Mouse (Mus musculus): Measurements from ENCODE around the gene Nop53.
A peak's percentile ranks its signal among the peaks of the same experiment; 100 is the strongest.

Nop53 gene

GRCm38 (mm10) chr7:15960691-15961090 lies 14.8 kb upstream of the Nop53 start:
- no peak for DNase-seq (ENCODE audit: low spot score in 2 of 2)

GRCm38 (mm10) chr7:15956143-15956542 lies 10.3 kb upstream of the Nop53 start:
- DNase-seq (ENCODE audit: low spot score in 2 of 2), result no peak

GRCm38 (mm10) chr7:15955509-15955908 lies 9.6 kb upstream of the Nop53 start:
- no peak for DNase-seq (ENCODE audit: low spot score in 2 of 2)

- DNase-seq (ENCODE audit: low spot score in 2 of 2), result no peak
Measured at GRCm38 (mm10) chr7:15954978-15955443, 9.1 kb upstream of the Nop53 start.

- no peak for DNase-seq (ENCODE audit: low spot score in 2 of 2)
Measured at GRCm38 (mm10) chr7:15954436-15954835, 8.6 kb upstream of the Nop53 start.

GRCm38 (mm10) chr7:15953307-15954074 lies 7.6 kb upstream of the Nop53 start:
- no peak for DNase-seq (ENCODE audit: low spot score in 2 of 2)

GRCm38 (mm10) chr7:15952416-15952815 lies 6.5 kb upstream of the Nop53 start:
- no peak for DNase-seq (ENCODE audit: low spot score in 2 of 2)

GRCm38 (mm10) chr7:15950008-15950407 lies 4.1 kb upstream of the Nop53 start:
- no peak for DNase-seq (ENCODE audit: low spot score in 2 of 2)

- DNase-seq (ENCODE audit: low spot score in 2 of 2), result no peak
Measured at GRCm38 (mm10) chr7:15949216-15949790, 3.4 kb upstream of the Nop53 start.

- DNase-seq (ENCODE audit: low spot score in 2 of 2), result peak in 1 of 2 experiments; percentile 69
Measured at GRCm38 (mm10) chr7:15948381-15948941, 2.6 kb upstream of the Nop53 start.

GRCm38 (mm10) chr7:15947653-15948260 lies 1.9 kb upstream of the Nop53 start:
- DNase-seq (ENCODE audit: low spot score in 2 of 2), result no peak

GRCm38 (mm10) chr7:15945211-15945610 lies 663 bp downstream of the Nop53 start:
- DNase-seq (ENCODE audit: low spot score in 2 of 2), result no peak

GRCm38 (mm10) chr7:15944311-15944710 lies 1.6 kb downstream of the Nop53 start:
- DNase-seq (ENCODE audit: low spot score in 2 of 2), result no peak

GRCm38 (mm10) chr7:15938621-15939020 lies 7.3 kb downstream of the Nop53 start:
- no peak for DNase-seq (ENCODE audit: low spot score in 2 of 2)

- no peak for DNase-seq (ENCODE audit: low spot score in 2 of 2)
Measured at GRCm38 (mm10) chr7:15937491-15937890, 8.4 kb downstream of the Nop53 start.

GRCm38 (mm10) chr7:15933437-15934359 lies 12.2 kb downstream of the Nop53 start:
- peak in 1 of 2 experiments; percentile 66 for DNase-seq (ENCODE audit: low spot score in 2 of 2)

GRCm38 (mm10) chr7:15931635-15932034 lies 14.2 kb downstream of the Nop53 start:
- DNase-seq (ENCODE audit: low spot score in 2 of 2), result no peak

- DNase-seq (ENCODE audit: low spot score in 2 of 2), result no peak
Measured at GRCm38 (mm10) chr7:15930543-15930942, 15.3 kb downstream of the Nop53 start.

- DNase-seq (ENCODE audit: low spot score in 2 of 2), result no peak
Measured at GRCm38 (mm10) chr7:15929910-15930309, 16.0 kb downstream of the Nop53 start.

- DNase-seq (ENCODE audit: low spot score in 2 of 2), result peak; percentile 80 to 93
Measured at GRCm38 (mm10) chr7:15922220-15922773, 23.6 kb downstream of the Nop53 start, which contains the start of gene Selenow. Gene Selenow (minus strand): TSS chr7:15922402.

- DNase-seq (ENCODE audit: low spot score in 2 of 2), result peak in 1 of 2 experiments; percentile 45
Measured at GRCm38 (mm10) chr7:15921796-15922195, 24.1 kb downstream of the Nop53 start.

Data from left cerebral cortex, adult 9 months (tissue).